Mouse (Mus musculus) stomach, embryonic 15.5 days (tissue): ENCODE data around the gene Dnah2. TPM values are rescaled to one million over a fixed set of nuclear protein-coding genes. Genes with fewer than 3 reads are reported as not detected.

Source experiments
- ATAC-seq: fragments of 200-750 bp; cut with Nextera tagmentation; 2 replicates; pipeline ENCODE4 v1.8.0; 2017; ENCODE audit warnings: low read depth, moderate number of reproducible peaks, moderate TSS enrichment; ENCODE audit not compliant: insufficient read depth, low FRiP score
- H3K27ac ChIP-seq: fragments of 300-500 bp; sonication (generic); 2 replicates; pipeline ENCODE4 v1.5.1; 2015; ENCODE audit warnings: mild to moderate bottlenecking, inconsistent platforms
- H3K27me3 ChIP-seq: fragments of 300-500 bp; sonication (generic); replicated peaks from 2 replicates; pipeline ENCODE4 v1.6.1; 2015; ENCODE audit warnings: inconsistent platforms
- H3K36me3 ChIP-seq: fragments of 300-500 bp; sonication (generic); 2 replicates; pipeline ENCODE4 v1.6.1; 2015; ENCODE audit warnings: inconsistent platforms
- H3K4me1 ChIP-seq: fragments of 300-500 bp; sonication (generic); 2 replicates; pipeline ENCODE4 v1.6.1; 2015; ENCODE audit warnings: inconsistent platforms
- H3K4me2 ChIP-seq: fragments of 300-500 bp; sonication (generic); 2 replicates; pipeline ENCODE4 v1.6.1; 2015; ENCODE audit warnings: mild to moderate bottlenecking, inconsistent platforms
- H3K4me3 ChIP-seq: fragments of 300-500 bp; sonication (generic); replicated peaks from 2 replicates; pipeline ENCODE4 v1.5.1; 2015; ENCODE audit warnings: inconsistent platforms
- H3K9ac ChIP-seq: fragments of 300-500 bp; sonication (generic); 2 replicates; pipeline ENCODE4 v1.6.1; 2015; ENCODE audit warnings: inconsistent platforms
- H3K9me3 ChIP-seq: fragments of 300-500 bp; sonication (generic); 2 replicates; pipeline ENCODE4 v1.6.1; 2016; ENCODE audit warnings: inconsistent platforms
- WGBS: fragments of 180-500 bp; shearing (Covaris S2); methylation state at CpG from one replicate; pipeline ENCODE4 v1.1.7; 2015; 5-methylcytosine and 5-hydroxymethylcytosine counted together
- polyA plus RNA-seq: library from polyadenylated mRNA; unstranded; fragments of >200 nt; fragmentation: Nextera tagmentation; extraction: Ambion mirVana; gene quantifications from 2 replicates; pipeline ENCODE4 v1.2.1, GENCODE M21; 2015

Dnah2 gene
- polyA plus RNA-seq, 1 experiment from 2014 or later: 0.81 TPM

DNA sequence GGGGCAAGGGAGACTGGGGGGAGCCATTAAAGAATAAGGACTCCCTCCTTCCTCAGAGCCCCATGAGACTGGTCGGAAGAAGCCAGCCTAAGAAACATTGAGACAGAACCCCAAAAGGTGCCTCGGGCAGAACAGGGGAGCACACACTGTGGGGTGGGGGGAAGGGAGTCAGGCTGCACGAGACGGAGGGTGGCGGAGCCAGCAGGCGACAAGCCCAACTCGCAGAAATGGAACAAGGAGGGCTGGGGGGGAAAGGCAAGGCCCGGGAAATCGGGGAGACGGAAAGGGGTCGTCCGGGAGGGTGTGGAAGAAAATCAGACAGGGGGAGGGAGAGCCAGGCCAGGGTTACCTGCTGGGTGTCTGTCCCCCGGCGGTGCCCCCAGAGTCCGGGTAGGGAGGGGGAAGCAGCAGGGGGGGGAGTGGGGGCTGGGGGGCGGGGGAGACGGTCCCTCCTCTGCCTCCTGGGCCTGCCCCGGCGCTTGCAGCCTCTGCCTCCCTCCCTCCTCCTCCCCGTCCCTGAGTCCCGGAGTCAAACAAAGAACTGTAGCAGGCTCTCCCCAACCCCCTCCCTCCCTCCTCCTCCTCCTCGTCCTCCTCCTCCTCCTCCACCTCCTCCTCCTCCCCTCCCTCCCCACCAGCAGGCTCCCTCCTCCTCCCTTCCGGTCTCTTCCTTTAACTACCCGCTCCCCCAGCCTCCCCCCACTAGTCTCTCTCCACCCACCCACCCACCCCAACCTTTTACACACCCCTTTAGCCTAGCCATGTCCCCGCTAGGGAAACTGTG lies 133.1 kb downstream of the Dnah2 start:
- Histone ChIP-seq H3K4me3 (peak overlapping the region; percentile 68), H3K4me2 (peak overlapping the region; percentile 96), H3K9me3 (no peaks in the 10 kb centered on the region), H3K27me3 (0 out of 2 replicates have a peak, but pooled peaks cover 2% of the 10 kb centered on the region), H3K9ac (peak overlapping the region; percentile 62), H3K36me3 (no peaks in the 10 kb centered on the region), H3K27ac (peak overlapping the region; percentile 99), H3K4me1 (peaks cover 67% of the 10 kb centered on the region)
- no peak for ATAC-seq
- WGBS: under 1% methylated on average over 17 of the region's 25 CpGs

DNA sequence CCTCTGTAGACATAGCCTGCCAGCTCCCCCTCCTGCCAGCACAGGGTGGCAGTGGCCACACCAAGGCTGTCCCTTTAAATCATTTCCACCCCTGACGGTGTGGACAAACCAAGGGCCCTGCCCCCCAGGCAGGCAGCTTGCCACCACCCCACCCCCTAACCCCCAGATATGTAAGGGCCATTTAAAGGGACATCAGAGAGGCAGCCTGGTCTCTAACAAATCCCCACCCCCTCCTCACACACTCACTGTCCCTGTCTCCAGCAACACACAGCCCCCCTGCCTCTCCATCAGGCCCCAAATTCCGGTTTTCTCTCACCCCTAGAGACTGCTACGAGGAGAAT lies 133.6 kb downstream of the Dnah2 start:
- H3K27ac ChIP-seq: peak overlapping the region; percentile 98
- peak; percentile 6; the same call in 1 of the 2 replicates for ATAC-seq
- H3K4me1 ChIP-seq: peaks cover 61% of the 10 kb centered on the region
- H3K9ac ChIP-seq: peak overlapping the region; percentile 62
- no peaks in the 10 kb centered on the region for H3K36me3 ChIP-seq
- H3K27me3 ChIP-seq: no peaks in the 10 kb centered on the region
- 0% methylated on average over 3 of the region's 3 CpGs for WGBS
- H3K4me3 ChIP-seq: peak overlapping the region; percentile 68
- no peaks in the 10 kb centered on the region for H3K9me3 ChIP-seq
- peak overlapping the region; percentile 93 for H3K4me2 ChIP-seq

DNA sequence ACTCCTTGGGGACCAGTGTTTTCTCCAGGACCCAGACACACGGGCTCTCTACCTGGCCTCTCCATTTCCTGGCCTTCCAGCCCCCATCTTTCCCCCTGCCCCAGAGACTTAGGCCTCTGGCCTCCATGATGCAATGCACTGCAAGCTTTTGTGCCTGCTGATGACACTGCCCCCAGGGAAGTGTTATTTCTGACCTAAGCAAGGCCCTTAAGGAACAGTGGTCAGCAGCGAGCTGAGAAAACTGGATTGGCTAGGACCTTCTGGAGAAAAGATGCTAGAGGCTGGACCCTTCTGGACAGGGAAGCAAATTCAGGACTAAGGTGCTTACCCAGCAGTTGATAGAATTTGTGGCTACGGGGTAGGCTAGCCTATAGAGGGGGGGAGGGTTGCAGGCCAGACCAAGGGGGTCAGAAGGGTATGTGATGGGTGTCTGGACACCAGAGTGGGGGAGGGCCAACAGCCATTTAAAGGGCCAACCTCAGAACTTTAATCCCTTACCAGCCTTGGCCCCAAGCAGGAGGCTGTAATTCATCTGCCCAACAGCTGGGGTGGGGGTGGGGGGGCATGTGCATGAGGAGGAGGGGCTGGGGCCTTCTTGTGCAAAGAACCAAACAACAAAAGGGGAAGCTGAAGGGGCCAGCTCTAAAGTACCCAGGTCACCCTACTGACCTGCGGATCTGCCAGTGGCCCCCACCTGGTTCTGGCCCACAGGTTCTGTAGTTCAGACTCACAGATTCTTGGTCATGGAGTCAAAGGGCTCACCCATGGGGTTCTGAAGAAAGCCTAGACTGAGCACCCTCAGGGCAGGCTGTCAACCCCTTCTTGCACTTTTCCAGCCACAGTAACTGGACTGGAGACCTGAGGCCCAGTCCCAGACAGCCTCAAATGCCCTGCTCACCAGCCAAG lies 134.2 kb downstream of the Dnah2 start:
- peak overlapping the region; percentile 93 for H3K4me2 ChIP-seq
- peak overlapping the region; percentile 68 for H3K4me3 ChIP-seq
- H3K27me3 ChIP-seq: no peaks in the 10 kb centered on the region
- no peaks in the 10 kb centered on the region for H3K9me3 ChIP-seq
- peak overlapping the region; percentile 62; the same call in 1 of the 2 replicates for H3K9ac ChIP-seq
- no peaks in the 10 kb centered on the region for H3K36me3 ChIP-seq
- peak overlapping the region; percentile 98 for H3K27ac ChIP-seq
- peaks cover 55% of the 10 kb centered on the region for H3K4me1 ChIP-seq
- ATAC-seq: no peak
- 20% methylated on average over 4 of the region's 4 CpGs for WGBS

DNA sequence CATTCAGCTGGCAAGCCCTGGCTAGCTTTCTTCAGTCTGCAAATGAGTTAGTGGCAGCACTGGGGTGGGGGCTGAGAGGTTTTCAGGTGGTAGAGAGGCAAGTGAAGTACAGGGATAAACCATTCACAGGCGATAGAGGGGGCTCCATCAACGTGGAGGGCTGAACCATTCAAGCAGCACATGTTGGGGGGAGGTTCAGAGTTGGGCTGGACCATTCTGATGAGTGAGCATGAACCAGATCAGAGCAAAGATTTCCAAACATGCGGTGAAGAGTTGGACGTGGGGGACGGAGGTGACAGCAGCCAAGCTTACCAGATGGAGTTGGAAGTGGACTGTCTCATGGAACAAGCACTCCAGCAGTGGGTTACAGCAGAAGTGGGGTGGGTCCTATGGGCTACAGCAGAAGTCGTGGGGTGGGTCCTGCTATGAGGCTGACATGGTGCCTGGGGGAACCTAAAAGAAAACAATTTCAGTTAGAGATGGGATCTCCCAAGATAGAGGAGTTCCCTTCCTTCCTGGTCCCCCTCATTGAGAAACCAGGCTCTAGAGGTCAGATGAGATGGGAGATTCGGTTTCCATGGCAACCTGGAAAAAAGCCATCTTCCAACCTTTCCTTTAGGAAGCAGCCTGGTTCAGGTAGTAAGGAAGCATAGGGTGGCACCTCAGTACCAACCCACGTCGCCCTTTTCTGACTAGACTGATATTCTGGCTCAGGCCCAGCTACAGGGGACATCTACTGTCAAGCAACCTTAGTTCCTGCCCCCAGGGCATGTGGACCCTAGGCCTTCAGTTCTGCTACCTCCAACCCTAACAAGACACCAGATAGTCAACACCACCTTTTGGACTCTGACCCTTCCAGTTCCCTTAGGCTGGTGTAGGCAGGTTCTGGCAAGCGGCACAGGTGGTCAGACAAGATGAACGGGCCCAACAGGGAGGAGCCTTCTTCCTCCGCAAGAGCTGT lies 135.4 kb downstream of the Dnah2 start, which contains the start of gene Kdm6b:
Gene Kdm6b (minus strand): TSS at position 455 of the 961 bp plus-strand sequence.
- no peaks in the 10 kb centered on the region for H3K9me3 ChIP-seq
- no peaks in the 10 kb centered on the region for H3K27me3 ChIP-seq
- peak within 1 kb of the TSS; percentile 68 for H3K4me3 ChIP-seq
- WGBS: 31% methylated on average over 12 of the region's 12 CpGs
- H3K4me1 ChIP-seq: peaks cover 49% of the 10 kb centered on the region
- peak within 1 kb of the TSS; percentile 98 for H3K27ac ChIP-seq
- no peak for ATAC-seq
- no peaks in the 10 kb centered on the region for H3K36me3 ChIP-seq
- no peak within 1 kb of the TSS for H3K9ac ChIP-seq
- peak within 1 kb of the TSS; percentile 93 for H3K4me2 ChIP-seq

DNA sequence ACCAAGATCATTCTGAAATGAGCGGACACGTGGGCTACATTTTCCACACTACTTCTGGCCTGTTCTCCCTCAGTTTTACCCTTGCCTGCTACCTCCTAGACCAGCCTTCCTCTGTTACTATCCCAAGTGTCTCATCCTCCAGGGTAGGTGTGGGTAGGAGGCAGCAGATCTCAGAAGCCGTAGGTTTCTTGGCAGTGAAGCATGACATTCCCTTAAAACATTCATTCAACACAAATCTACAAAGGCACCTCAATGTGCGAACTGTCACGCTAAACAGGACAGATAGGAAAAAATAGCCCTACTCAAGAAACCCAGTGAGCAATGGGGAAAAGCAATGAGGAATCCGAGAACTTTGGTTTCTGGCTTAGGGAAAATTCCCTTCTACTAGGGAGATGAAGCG lies 136.4 kb downstream of the Dnah2 start:
- Histone ChIP-seq H3K4me2 (peak overlapping the region; percentile 93), H3K27ac (peak overlapping the region; percentile 98)

DNA sequence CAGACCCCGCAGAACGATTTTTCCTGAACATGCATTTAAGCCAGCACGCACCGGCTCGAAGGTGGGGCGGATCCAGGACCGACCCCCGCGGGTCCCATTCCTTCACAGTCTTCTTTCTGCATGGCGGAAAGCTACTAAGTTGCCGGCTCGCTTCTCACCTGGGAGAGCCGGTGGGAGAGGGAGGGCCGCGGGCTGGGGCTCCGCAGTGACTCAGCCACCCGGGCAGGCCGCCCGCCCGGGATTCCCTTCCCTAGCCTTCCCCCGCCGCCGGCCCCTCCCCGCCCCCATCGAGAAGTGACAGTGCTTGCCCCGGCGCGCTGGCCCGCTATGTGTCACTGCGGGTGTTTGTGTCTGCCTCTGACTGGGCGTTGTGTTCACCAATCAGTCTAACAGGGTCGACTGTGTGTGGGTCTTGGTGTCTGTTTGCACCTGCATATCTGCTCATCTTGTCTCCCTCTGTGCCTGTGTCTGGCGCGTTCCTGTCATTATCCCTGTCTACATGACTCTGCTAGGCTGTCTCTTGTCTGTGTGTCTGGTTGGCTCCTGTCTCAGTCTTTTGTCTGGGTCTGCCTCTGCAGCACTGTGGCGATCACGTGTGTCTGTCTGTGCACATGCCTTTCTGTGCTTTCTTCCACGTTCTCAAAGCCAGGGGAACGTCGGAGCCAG lies 137.2 kb downstream of the Dnah2 start:
- H3K27ac ChIP-seq: peak overlapping the region; percentile 98
- peak overlapping the region; percentile 82 for H3K9ac ChIP-seq
- H3K4me3 ChIP-seq: peak overlapping the region; percentile 68
- 1% methylated on average over 39 of the region's 39 CpGs for whole genome bisulfite sequencing
- H3K9me3 ChIP-seq: no peaks in the 10 kb centered on the region
- H3K4me2 ChIP-seq: peak overlapping the region; percentile 93
- no peak for ATAC-seq
- peaks cover 45% of the 10 kb centered on the region for H3K4me1 ChIP-seq
- no peaks in the 10 kb centered on the region for H3K27me3 ChIP-seq
- peaks cover 13% of the 10 kb centered on the region for H3K36me3 ChIP-seq

More for the DNA sequence above, 136.4 kb downstream of the Dnah2 start:
- H3K36me3 ChIP-seq: peaks cover 5% of the 10 kb centered on the region; the same call in 1 of the 2 replicates
- ATAC-seq: no peak
- no peak overlapping the region for H3K9ac ChIP-seq
- WGBS: 51% methylated on average over 7 of the region's 7 CpGs
- no peaks in the 10 kb centered on the region for H3K9me3 ChIP-seq
- peak overlapping the region; percentile 68 for H3K4me3 ChIP-seq
- no peaks in the 10 kb centered on the region for H3K27me3 ChIP-seq
- H3K4me1 ChIP-seq: peaks cover 52% of the 10 kb centered on the region

DNA sequence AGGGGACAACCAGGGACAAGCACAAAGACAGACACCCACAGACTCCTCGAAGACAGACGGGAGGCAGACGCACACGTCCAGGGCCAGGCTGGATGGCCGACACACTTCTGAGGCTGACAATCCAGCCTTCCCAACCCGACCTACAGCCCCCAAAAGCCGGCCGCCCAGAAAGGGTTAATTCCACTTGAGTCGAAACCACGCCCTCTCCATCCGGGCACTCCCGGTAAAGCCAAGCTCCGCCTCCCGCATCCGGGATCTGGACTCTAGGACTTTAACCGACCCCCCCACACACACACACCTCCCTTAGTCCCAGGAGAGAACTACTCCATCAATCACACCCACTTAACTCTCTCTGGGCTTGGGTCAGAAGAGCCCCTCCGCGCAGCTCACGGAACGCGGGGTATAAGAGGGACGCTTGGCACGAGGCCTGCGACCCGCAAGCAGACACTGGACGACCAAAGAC lies 137.8 kb downstream of the Dnah2 start:
- under 1% methylated on average over 26 of the region's 26 CpGs for WGBS
- Histone ChIP-seq H3K27me3 (no peaks in the 10 kb centered on the region), H3K4me1 (peaks cover 44% of the 10 kb centered on the region), H3K27ac (peak overlapping the region; percentile 98), H3K36me3 (peaks cover 18% of the 10 kb centered on the region), H3K9me3 (no peaks in the 10 kb centered on the region), H3K4me2 (peak overlapping the region; percentile 93), H3K9ac (peak overlapping the region; percentile 82), H3K4me3 (peak overlapping the region; percentile 68)
- peak; percentile 51 for ATAC-seq

DNA sequence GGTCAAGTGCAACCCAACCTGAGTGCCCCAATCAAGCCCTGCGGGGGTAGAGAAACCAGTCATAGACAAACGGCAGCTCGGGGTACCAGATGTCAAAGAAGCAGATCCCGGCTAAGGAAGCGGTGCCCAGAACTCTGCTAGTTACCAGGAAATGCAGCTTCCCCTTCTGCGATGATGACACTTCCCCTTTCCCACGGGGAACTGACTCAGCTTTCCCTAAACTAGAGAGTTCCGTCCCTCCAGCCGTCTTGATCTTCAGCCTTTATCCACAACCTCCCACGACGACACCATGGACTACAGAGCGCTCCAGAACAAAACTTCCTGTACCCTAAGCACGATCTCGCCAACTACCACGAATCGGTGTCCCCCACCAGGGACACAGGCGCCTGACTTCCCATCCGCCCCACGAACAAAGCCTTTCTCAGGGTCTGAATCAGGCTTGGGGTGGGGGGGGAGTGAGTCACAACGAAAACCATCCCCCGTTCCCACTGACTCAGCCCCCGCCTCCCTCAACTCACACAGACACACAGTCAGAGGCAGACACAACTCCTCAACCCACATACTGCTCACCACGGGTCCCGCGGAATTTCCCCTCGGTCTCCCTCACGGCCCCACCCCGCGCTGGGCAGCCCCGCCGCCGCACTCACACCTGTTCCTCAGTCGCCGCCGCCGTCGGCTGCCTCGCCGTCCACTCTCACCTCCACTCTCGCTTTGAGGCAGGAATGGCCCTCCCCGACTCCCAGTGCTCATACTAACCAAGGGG lies 138.4 kb downstream of the Dnah2 start:
- ATAC-seq: 0 out of 2 replicates have a peak, but pooled peaks have one; percentile 1
- Histone ChIP-seq H3K4me2 (peak overlapping the region; percentile 93), H3K36me3 (peaks cover 24% of the 10 kb centered on the region), H3K4me1 (peaks cover 44% of the 10 kb centered on the region), H3K4me3 (peak overlapping the region; percentile 68), H3K9ac (peak overlapping the region; percentile 82), H3K27ac (peak overlapping the region; percentile 98), H3K9me3 (no peaks in the 10 kb centered on the region), H3K27me3 (no peaks in the 10 kb centered on the region)
- WGBS: under 1% methylated on average over 41 of the region's 41 CpGs

DNA sequence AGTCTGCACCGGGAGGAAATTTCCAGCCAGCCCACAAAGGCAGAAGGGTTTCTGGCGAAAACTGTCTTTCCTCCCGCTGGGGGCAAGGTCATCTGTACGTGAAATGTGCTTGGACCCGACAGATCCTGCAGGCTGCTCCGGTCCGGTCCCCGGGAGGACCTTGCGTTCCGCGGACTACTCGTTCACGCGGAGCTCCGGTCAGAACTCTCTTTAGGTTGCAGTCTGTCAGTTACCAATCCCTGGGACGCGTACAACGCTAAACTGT lies 138.9 kb downstream of the Dnah2 start:
- H3K9ac ChIP-seq: peak overlapping the region; percentile 82
- WGBS: under 1% methylated on average over 18 of the region's 18 CpGs
- no peak for ATAC-seq
- no peaks in the 10 kb centered on the region for H3K27me3 ChIP-seq
- peaks cover 28% of the 10 kb centered on the region for H3K36me3 ChIP-seq
- peaks cover 42% of the 10 kb centered on the region for H3K4me1 ChIP-seq
- H3K4me2 ChIP-seq: peak overlapping the region; percentile 93
- H3K27ac ChIP-seq: peak overlapping the region; percentile 98
- H3K9me3 ChIP-seq: no peaks in the 10 kb centered on the region
- H3K4me3 ChIP-seq: peak overlapping the region; percentile 68

DNA sequence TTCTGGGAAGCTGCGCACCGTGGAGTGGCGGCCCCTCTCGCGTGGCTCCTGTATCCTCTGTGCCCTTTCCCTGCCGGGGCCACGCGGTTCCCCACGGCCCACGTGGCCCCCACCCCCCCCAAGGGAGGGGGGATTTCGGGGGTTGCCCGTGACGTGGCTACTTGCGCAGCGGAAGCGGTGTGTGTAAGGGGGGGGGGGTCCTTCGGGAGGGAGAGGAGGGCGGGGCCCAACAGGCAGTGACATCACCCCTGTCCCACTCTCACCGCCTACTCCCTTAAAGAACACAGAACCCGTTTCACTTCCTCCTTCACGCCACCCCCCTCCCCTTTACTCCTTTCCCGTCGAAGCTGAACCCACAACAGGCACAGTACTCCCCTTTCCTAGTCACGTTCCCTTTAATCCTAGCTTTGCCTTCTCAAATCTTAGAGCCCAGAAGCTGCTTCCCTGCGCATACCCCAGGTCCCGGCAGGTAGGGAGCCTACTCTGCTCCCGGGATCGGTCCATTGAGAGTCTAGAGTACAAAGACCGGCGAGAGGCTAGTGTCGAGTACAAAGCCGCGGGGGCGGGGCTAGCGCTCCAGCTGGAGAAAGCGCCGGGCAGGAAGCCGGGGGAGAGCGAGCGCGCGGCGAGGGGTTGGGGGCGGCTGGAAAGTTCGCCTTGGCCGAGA lies 139.4 kb downstream of the Dnah2 start:
- Histone ChIP-seq H3K27ac (peak overlapping the region; percentile 98), H3K9ac (peak overlapping the region; percentile 82), H3K4me1 (peaks cover 37% of the 10 kb centered on the region), H3K9me3 (no peaks in the 10 kb centered on the region), H3K4me3 (peak overlapping the region; percentile 68), H3K36me3 (peaks cover 32% of the 10 kb centered on the region), H3K27me3 (no peaks in the 10 kb centered on the region), H3K4me2 (peak overlapping the region; percentile 93)
- under 1% methylated on average over 44 of the region's 46 CpGs for WGBS
- ATAC-seq: peak; percentile 57
